Mouse (Mus musculus) intestine, embryonic 15.5 days (tissue): ENCODE results near the gene Numbl. TPM values are rescaled to one million over a fixed set of nuclear protein-coding genes. Genes with fewer than 3 reads are reported as not detected.
A peak's percentile ranks its signal among the peaks of the same experiment; 100 is the strongest.
"Not testable (repeated sequence)": the region's sequence is repeated elsewhere in the genome, so short reads cannot be mapped to it uniquely, and the experiment has no call there.

Experiments
- ATAC-seq: fragments of 200-750 bp; cut with Nextera tagmentation; 2 replicates; pipeline ENCODE4 v1.8.0; 2017; ENCODE audit warnings: moderate TSS enrichment, moderate library complexity
- H3K27ac ChIP-seq: fragments of 300-500 bp; sonication (generic); 2 replicates; pipeline ENCODE4 v1.5.1; 2015; ENCODE audit warnings: mild to moderate bottlenecking, inconsistent platforms
- H3K27me3 ChIP-seq: fragments of 300-500 bp; sonication (generic); replicated peaks from 2 replicates; pipeline ENCODE4 v1.6.1; 2015; ENCODE audit warnings: inconsistent platforms
- H3K36me3 ChIP-seq: fragments of 300-500 bp; sonication (generic); 2 replicates; pipeline ENCODE4 v1.6.1; 2015; ENCODE audit warnings: inconsistent platforms
- H3K4me1 ChIP-seq: fragments of 300-500 bp; sonication (generic); replicated peaks from 2 replicates; pipeline ENCODE4 v1.6.1; 2015; ENCODE audit warnings: inconsistent platforms
- H3K4me2 ChIP-seq: fragments of 300-500 bp; sonication (generic); replicated peaks from 2 replicates; pipeline ENCODE4 v1.6.1; 2015; ENCODE audit warnings: mild to moderate bottlenecking, inconsistent platforms
- H3K4me3 ChIP-seq: fragments of 300-500 bp; sonication (generic); replicated peaks from 2 replicates; pipeline ENCODE4 v1.5.1; 2015; ENCODE audit warnings: inconsistent platforms
- H3K9ac ChIP-seq: fragments of 300-500 bp; sonication (generic); 2 replicates; pipeline ENCODE4 v1.6.1; 2015; ENCODE audit warnings: inconsistent platforms
- H3K9me3 ChIP-seq: fragments of 300-500 bp; sonication (generic); 2 replicates; pipeline ENCODE4 v1.6.1; 2016; ENCODE audit warnings: inconsistent platforms
- WGBS: fragments of 180-500 bp; shearing (Covaris S2); methylation state at CpG from one replicate; pipeline ENCODE4 v1.1.7; 2015; 5-methylcytosine and 5-hydroxymethylcytosine counted together
- polyA plus RNA-seq: library from polyadenylated mRNA; unstranded; fragments of >200 nt; fragmentation: Nextera tagmentation; extraction: Ambion mirVana; gene quantifications from 2 replicates; pipeline ENCODE4 v1.2.1, GENCODE M21; 2015

Numbl gene
- polyA plus RNA-seq, 1 experiment from 2014 or later, result 16.5 TPM

GRCm38 (mm10) chr7:27231693-27232331 is 26.4 kb upstream of the Numbl start:
- Histone ChIP-seq H3K9ac (no peak overlapping the region), H3K4me2 (peak overlapping the region; percentile 79)

GRCm38 (mm10) chr7:27232781-27233281 is 25.4 kb upstream of the Numbl start, which contains the start of gene Coq8b:
Gene Coq8b (plus strand): TSS chr7:27233023.
- Histone ChIP-seq H3K27me3 (no peaks in the 10 kb centered on the region), H3K36me3 (0 out of 2 replicates have a peak, but pooled peaks cover 2% of the 10 kb centered on the region), H3K4me2 (peak within 1 kb of the TSS; percentile 79), H3K9me3 (no peaks in the 10 kb centered on the region), H3K4me3 (peak within 1 kb of the TSS; percentile 66), H3K9ac (peak within 1 kb of the TSS; percentile 59), H3K4me1 (peaks cover 21% of the 10 kb centered on the region), H3K27ac (peak within 1 kb of the TSS; percentile 56)
- WGBS, result 0% methylated on average over 25 of the region's 25 CpGs
- ATAC-seq, result peak; percentile 91

More at GRCm38 (mm10) chr7:27231693-27232331, 26.4 kb upstream of the Numbl start:
- H3K4me1 ChIP-seq, result peaks cover 28% of the 10 kb centered on the region
- no peaks in the 10 kb centered on the region for H3K27me3 ChIP-seq
- no peak for ATAC-seq
- H3K27ac ChIP-seq, result peak overlapping the region; percentile 56
- H3K36me3 ChIP-seq, result no peaks in the 10 kb centered on the region
- H3K4me3 ChIP-seq, result no peak overlapping the region
- H3K9me3 ChIP-seq, result no peaks in the 10 kb centered on the region
- WGBS, result 54% methylated on average over 7 of the region's 7 CpGs

- peak; percentile 28; the same call in 1 of the 2 replicates for ATAC-seq
- peak overlapping the region; percentile 40; the same call in 1 of the 2 replicates for H3K27ac ChIP-seq
- peak overlapping the region; percentile 59 for H3K9ac ChIP-seq
Observed at GRCm38 (mm10) chr7:27233300-27233699, 24.9 kb upstream of the Numbl start.

GRCm38 (mm10) chr7:27235726-27236125 is 22.5 kb upstream of the Numbl start:
- no peak overlapping the region for H3K4me2 ChIP-seq
- WGBS, result 89% methylated on average over 2 of the region's 2 CpGs

More at GRCm38 (mm10) chr7:27233300-27233699, 24.9 kb upstream of the Numbl start:
- Histone ChIP-seq H3K4me1 (peaks cover 21% of the 10 kb centered on the region), H3K4me2 (peak overlapping the region; percentile 79), H3K36me3 (0 out of 2 replicates have a peak, but pooled peaks cover 2% of the 10 kb centered on the region), H3K27me3 (no peaks in the 10 kb centered on the region), H3K4me3 (peak overlapping the region; percentile 66), H3K9me3 (no peaks in the 10 kb centered on the region)
- 5% methylated on average over 5 of the region's 6 CpGs for WGBS

GRCm38 (mm10) chr7:27237527-27237926 is 20.7 kb upstream of the Numbl start:
- H3K4me3 ChIP-seq, result no peak overlapping the region
- H3K4me2 ChIP-seq, result no peak overlapping the region
- no peak for ATAC-seq
- H3K9me3 ChIP-seq, result no peaks in the 10 kb centered on the region
- H3K27ac ChIP-seq, result no peak overlapping the region
- no peaks in the 10 kb centered on the region for H3K27me3 ChIP-seq
- H3K36me3 ChIP-seq, result 0 out of 2 replicates have a peak, but pooled peaks cover 2% of the 10 kb centered on the region
- peaks cover 10% of the 10 kb centered on the region for H3K4me1 ChIP-seq
- H3K9ac ChIP-seq, result no peak overlapping the region
- WGBS, result 85% methylated on average over 2 of the region's 2 CpGs

More at GRCm38 (mm10) chr7:27235726-27236125, 22.5 kb upstream of the Numbl start:
- no peak overlapping the region for H3K9ac ChIP-seq
- no peak overlapping the region for H3K4me3 ChIP-seq
- no peaks in the 10 kb centered on the region for H3K27me3 ChIP-seq
- no peak for ATAC-seq
- 0 out of 2 replicates have a peak, but pooled peaks cover 2% of the 10 kb centered on the region for H3K36me3 ChIP-seq
- H3K9me3 ChIP-seq, result no peaks in the 10 kb centered on the region
- H3K4me1 ChIP-seq, result peaks cover 16% of the 10 kb centered on the region
- no peak overlapping the region for H3K27ac ChIP-seq

- Histone ChIP-seq H3K4me3 (no peak overlapping the region), H3K4me2 (no peak overlapping the region), H3K9me3 (no peaks in the 10 kb centered on the region), H3K27me3 (no peaks in the 10 kb centered on the region), H3K36me3 (0 out of 2 replicates have a peak, but pooled peaks cover 7% of the 10 kb centered on the region), H3K27ac (no peak overlapping the region), H3K9ac (no peak overlapping the region), H3K4me1 (peaks cover 6% of the 10 kb centered on the region)
- ATAC-seq, result no peak
- whole genome bisulfite sequencing, result 86% methylated on average over 5 of the region's 5 CpGs
Observed at GRCm38 (mm10) chr7:27238568-27238967, 19.7 kb upstream of the Numbl start.

- no peak overlapping the region for H3K9ac ChIP-seq
- no peaks in the 10 kb centered on the region for H3K9me3 ChIP-seq
- ATAC-seq, result no peak
- 55% methylated on average over 8 of the region's 8 CpGs for WGBS
- no peaks in the 10 kb centered on the region for H3K27me3 ChIP-seq
- no peaks in the 10 kb centered on the region for H3K4me1 ChIP-seq
- H3K4me2 ChIP-seq, result no peak overlapping the region
- H3K36me3 ChIP-seq, result peaks cover 8% of the 10 kb centered on the region; the same call in 1 of the 2 replicates
- H3K27ac ChIP-seq, result no peak overlapping the region
- no peak overlapping the region for H3K4me3 ChIP-seq
Observed at GRCm38 (mm10) chr7:27243211-27243610, 15.0 kb upstream of the Numbl start.

GRCm38 (mm10) chr7:27244088-27244487 is 14.1 kb upstream of the Numbl start:
- not testable (repeated sequence) for H3K4me3 ChIP-seq, H3K4me2 ChIP-seq, H3K27ac ChIP-seq, H3K4me1 ChIP-seq, H3K27me3 ChIP-seq, ATAC-seq, H3K9me3 ChIP-seq, H3K9ac ChIP-seq, H3K36me3 ChIP-seq
- 88% methylated on average over 2 of the region's 2 CpGs for WGBS

GRCm38 (mm10) chr7:27249146-27249545 is 9.1 kb upstream of the Numbl start:
- Histone ChIP-seq H3K4me3 (no peak overlapping the region), H3K4me1 (no peaks in the 10 kb centered on the region), H3K9ac (no peak overlapping the region), H3K9me3 (no peaks in the 10 kb centered on the region), H3K27ac (no peak overlapping the region), H3K36me3 (peaks cover 7% of the 10 kb centered on the region; the same call in 1 of the 2 replicates), H3K4me2 (no peak overlapping the region), H3K27me3 (no peaks in the 10 kb centered on the region)
- 91% methylated on average over 2 of the region's 2 CpGs for WGBS
- ATAC-seq, result no peak

GRCm38 (mm10) chr7:27249928-27250327 is 8.3 kb upstream of the Numbl start:
- Histone ChIP-seq H3K9ac (no peak overlapping the region), H3K4me3 (no peak overlapping the region), H3K9me3 (no peaks in the 10 kb centered on the region), H3K4me2 (no peak overlapping the region), H3K27ac (no peak overlapping the region), H3K4me1 (no peaks in the 10 kb centered on the region), H3K27me3 (no peaks in the 10 kb centered on the region), H3K36me3 (0 out of 2 replicates have a peak, but pooled peaks cover 5% of the 10 kb centered on the region)
- WGBS, result 80% methylated on average over 5 of the region's 5 CpGs
- ATAC-seq, result no peak

- Histone ChIP-seq H3K4me1 (peaks cover 12% of the 10 kb centered on the region), H3K4me3 (no peak overlapping the region), H3K4me2 (no peak overlapping the region), H3K9me3 (no peaks in the 10 kb centered on the region), H3K27me3 (no peaks in the 10 kb centered on the region), H3K27ac (no peak overlapping the region), H3K36me3 (0 out of 2 replicates have a peak, but pooled peaks cover 5% of the 10 kb centered on the region), H3K9ac (no peak overlapping the region)
- 71% methylated on average over 6 of the region's 6 CpGs for WGBS
- peak; percentile 72 for ATAC-seq
Observed at GRCm38 (mm10) chr7:27251946-27252345, 6.3 kb upstream of the Numbl start.

- ATAC-seq, result no peak
- Histone ChIP-seq H3K9ac (no peak overlapping the region), H3K9me3 (no peaks in the 10 kb centered on the region), H3K4me2 (no peak overlapping the region), H3K27ac (no peak overlapping the region), H3K36me3 (no peaks in the 10 kb centered on the region), H3K4me3 (no peak overlapping the region), H3K27me3 (no peaks in the 10 kb centered on the region), H3K4me1 (peaks cover 33% of the 10 kb centered on the region)
- 49% methylated on average over 3 of the region's 3 CpGs for WGBS
Observed at GRCm38 (mm10) chr7:27255721-27256120, 2.5 kb upstream of the Numbl start.
